Mouse (Mus musculus) frontal cortex, adult (tissue): ENCODE measurements around the gene Gm49322.

Experiments used
- ATAC-seq: cut with Nextera tagmentation; 2 replicates; pipeline ENCODE4 v1.9.2; 2017; ENCODE audit warnings: mild to moderate bottlenecking, moderate library complexity, mixed read lengths; ENCODE audit not compliant: low TSS enrichment

The Gm49322 gene

DNA sequence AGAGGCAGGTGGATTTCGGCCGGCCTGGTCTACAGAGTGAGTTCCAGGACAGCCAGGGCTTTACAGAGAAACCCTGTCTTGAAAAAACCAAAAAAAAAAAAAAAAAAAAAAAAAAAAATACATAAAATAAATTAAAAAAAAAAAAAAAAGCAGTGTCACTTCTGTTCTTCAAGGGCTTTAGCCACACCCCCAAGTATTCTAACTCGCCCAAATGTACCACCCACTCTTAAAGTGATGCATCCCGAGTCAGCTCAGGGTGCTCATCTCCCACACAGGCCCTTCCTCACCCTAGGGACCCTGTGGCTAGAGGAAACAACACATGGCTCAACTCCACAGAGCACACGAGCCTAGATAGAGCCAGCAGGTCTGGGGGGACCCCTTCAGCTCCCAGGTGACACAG, 22.8 kb upstream of the Gm49322 start:
- ATAC-seq: no peak

DNA sequence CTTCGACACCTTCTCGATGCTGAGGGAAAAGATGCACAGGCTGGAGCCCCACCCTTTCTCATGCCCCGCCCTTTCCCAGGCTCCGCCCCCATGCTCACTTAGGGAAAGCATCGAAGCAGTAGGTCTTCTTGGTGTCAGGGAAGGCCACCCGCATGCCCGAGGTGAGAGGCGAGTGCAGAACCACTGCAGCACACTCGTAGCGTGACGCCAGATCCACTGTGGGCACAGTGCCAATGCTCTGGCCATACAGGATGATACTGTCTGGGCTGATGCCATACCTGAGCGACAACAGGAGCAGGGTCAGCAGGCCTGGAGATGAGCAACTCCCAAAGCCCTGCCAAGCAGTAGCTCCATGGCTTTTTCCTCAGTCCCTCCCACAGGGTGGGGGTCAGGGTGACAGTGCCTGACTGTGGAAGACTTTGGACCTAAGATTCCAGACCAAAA, 21.8 kb upstream of the Gm49322 start:
- no peak for ATAC-seq

DNA sequence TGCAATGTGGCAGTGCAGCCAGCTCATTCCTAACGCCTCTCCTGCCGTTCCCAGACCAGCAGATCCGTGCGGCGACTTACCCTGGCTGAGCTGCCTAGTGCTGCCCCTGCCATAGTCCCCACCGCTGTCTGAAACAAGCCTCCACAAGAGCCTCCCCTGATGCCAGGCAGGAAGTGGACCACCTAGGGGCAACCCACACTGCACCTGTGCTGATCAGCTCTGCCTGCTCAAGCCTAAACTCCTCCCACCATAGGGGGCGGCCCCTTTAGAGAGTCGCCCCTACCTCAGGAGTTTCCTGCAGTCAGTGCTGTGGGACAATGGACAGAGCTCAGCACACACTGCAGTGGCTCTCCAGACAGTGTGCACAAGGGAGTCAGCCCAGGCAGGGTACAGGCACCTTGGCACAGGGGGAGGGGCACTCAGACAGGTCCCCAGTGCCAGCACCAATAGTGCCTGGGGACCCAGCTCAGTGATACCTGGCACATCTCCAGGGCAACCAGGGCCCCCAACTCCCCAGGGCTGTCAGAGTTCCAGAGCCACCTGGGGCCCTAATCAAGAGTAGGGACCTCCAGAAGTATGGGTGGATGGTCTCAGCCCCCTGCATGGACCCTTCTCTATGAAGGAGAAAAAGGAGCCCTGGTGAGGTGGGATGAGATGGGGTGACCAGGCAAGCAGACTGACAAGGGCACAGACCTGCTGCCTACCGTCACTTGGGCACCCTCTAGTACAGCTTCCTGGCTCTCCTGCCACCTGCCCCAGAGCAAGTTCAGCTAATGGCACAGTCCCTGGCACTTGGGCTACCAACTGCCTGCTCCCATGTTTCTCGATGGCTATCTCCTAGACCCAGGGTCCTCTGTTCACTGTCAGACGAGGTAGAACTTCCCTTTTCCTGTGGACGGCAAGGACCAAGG, 20.9 kb upstream of the Gm49322 start:
- ATAC-seq: no peak

DNA sequence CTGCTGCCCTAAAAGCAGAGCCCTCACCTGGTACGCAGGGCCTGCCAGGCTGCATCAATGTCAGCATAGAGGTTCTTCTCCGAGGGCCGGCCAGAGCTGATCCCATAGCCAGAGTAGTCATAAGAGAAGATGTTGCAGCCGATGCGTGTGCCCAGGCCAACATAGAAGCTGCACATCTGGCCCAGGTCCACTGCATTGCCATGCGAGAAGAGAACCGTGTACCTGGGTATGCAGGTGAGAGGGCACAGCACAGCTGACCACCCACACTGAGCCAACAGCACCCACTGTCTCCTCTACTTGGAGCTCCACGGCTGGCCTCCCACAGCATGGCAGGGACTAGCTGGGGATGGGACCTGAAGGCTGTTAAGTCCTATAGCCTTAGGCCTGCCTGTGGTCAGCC, 20.2 kb upstream of the Gm49322 start:
- no peak for ATAC-seq

DNA sequence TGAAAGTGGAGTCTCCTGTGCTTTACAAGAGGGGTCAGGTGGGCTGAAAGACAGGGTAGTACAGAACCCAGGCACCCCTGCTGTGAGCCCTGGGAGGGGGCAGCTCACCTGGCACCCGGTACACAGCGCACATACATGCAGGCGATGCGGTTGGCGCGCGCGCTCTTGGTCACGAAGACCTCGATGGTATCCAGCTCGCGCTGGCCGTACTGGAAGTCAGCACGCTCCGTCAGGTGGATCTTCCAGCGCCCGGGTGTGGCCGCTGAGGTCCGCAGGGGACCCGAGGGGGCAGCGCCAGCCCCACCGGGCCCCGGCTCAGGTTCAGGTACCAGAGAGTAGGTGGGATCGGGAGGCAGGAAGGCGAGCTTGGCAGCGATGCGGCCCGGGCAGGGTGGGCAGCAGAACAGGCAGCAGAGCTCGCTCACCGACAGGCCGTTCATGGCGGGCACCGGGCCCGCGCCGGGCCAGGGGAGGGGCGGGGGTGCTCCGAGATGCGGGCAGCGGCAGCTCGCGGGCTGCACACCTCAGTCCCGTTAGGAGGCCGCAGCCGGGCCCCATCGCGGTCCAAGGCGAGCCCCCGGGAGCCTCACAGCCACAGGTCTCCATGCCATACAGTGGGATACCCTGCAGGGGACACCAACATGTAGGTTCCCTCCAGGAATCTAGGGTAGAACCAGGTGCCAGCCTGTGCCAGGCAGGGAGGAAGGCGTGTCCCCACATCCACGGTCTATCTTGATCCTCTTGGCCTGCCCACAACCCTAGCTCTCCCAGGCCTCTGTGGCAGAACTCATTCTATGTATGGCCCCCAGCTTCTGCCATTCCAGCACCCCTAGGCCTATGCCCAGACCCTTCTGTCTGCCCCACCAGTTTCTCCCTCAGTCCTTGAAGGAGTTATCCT, 19.2 kb upstream of the Gm49322 start:
- no peak for ATAC-seq

DNA sequence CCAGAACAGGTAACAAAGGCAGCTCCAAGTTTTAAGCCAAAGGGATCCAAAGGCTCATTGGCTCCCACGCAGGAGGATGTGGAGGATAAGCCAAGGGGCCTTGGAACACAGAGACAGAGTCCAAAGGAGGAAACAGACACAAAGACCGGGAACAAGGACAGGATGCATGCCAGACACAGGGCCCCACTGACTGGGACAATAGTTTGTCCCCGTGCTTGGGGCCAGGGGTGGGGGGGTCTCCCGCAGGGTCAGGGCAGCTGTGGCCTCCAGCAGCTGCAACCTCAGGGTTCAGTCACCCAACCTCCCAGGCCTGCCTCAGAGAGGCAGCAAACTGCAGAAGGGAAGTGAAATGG, 18.5 kb upstream of the Gm49322 start:
- no peak for ATAC-seq

DNA sequence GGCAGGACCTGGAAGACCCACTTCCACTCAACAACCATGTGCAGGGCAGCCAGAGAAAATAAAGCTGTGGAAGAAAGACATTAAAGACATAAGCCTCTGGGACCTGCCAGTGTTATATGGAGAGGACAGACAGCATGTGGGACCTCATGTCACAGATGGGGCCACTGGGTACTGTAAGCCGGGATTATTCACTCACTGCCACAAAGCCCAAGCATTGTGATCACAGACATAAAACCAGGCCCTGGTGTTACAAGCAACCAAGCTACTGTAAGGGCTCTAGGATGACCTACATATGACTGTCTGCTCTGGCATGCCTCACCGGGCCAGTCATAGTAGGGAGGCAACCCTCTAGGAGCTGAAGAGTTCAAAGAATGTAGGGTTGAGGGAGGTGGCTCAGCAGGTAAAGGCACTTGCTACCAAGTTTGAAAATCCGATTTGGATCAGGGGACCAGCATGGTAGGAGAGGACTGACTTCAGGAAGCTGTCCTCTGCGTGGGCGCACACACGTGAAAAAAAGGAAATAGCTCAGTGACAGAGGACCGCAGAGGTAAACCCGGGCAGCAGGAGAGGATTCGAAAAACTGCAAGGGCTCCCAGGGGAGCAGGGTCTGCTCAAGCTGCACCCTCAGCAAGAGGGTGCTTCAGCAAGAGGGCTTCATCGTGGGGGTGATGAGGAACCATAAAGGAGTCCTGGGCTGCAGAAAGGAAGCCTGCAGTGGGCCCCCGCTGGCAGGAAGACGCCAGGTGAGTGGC, 16.5 kb upstream of the Gm49322 start:
- ATAC-seq: peak; percentile 5; the same call in 1 of the 2 replicates

DNA sequence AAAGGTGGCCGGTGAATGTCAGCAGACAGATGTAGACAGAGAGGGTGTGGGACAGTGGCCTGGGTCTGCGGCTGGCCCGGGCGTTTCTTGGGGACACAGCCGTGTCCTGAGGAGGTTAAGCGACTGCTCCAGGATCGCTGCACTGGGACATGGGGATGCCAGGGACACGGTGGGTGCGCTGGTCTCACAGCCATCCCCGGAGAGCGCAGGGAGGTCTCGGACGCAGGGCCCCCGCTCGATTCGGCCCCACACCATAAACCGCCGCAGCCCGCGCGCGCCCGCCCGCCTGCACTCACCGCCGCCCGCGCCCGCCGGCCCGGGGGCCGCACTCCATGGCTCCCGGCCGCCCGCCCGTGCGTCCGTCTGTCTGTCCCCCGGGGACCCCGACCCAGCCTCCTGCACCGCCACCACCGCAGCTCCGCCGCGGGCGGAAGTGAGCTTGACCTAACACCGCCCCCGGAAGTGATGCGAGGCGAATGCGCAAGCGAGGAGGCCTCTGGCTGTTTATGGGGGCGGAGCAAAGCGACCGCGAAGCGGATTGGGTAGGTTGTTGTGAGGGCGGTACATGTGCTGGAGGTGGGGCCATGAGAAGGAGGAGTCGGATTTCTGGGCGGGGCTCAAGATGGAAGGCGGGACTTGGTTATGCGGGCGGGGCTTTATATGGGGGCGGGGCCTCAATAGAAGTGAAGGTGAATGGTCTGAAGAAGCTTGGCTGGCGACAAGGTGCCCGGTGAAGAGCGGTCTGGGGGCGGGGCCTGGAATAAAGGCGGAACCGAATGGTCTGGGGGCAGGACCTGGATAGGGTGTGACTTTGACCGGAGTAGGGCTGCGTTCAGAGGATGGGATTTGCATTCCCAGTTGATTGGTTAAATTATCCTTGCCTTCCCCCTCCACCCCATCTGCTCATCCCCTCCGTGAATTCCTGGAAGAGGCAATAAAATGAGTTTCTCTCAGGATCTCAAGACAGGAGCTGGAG, 15.7 kb upstream of the Gm49322 start, which contains the start of gene Abhd17a:
TSS of gene Abhd17a (minus strand) at position 463 of the 976 bp plus-strand sequence.
- peak; percentile 92 for ATAC-seq

DNA sequence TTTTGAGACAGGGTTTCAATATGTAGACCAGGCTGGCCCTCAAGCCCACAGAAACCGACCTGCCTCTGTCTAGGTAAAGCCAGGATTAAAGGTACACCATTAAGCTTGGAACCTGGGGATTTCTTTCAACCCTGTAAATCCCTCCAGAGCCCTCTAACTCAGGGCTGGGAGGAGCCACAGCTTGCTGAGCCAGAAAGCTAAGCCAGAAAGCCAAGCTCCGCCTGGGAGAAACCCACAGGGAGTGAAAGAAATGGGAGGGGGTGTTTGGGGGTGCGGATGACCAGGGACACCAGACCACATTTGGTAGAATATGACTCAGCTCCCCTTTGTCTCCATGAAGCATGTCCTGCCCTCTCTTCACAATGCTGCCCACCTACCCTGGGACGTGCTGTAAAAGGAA, 9.5 kb upstream of the Gm49322 start:
- no peak for ATAC-seq

DNA sequence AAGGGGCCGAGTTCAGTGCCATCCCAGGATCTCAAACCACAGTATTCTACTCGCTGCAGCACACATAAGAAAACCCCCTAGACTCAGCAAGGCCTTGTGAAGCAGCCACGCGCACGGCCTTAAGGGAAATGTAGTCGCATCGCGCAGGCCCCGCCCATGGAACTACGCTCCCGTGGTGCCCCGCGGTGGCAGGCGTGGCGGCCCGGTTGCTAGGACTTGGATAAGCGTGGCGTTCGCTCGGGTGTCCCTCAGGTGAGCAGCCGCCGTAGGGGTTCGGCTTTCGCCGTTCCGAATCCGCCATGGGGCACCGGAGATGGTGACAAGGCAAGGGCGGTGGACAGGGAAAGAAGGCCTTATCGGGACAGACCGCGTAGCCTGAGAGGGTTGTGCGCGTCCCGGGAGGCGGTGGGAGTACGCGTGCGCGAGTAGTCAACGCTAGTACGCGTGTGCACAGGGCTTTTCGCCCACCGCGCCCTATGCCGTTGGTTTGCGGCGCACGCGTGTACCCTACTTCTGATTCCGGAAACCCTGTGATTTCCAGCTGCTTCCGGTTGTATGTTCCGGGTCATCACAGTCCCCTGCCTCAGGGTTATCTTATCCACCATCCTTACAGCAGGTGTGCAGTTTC, 3.0 kb upstream of the Gm49322 start, which contains the start of the genes Scamp4 and Adat3:
TSS of gene Scamp4 (plus strand) at position 175 of the 628 bp plus-strand sequence.
TSS of gene Adat3 (plus strand) at position 183 of the 628 bp plus-strand sequence.
- ATAC-seq: peak; percentile 93

DNA sequence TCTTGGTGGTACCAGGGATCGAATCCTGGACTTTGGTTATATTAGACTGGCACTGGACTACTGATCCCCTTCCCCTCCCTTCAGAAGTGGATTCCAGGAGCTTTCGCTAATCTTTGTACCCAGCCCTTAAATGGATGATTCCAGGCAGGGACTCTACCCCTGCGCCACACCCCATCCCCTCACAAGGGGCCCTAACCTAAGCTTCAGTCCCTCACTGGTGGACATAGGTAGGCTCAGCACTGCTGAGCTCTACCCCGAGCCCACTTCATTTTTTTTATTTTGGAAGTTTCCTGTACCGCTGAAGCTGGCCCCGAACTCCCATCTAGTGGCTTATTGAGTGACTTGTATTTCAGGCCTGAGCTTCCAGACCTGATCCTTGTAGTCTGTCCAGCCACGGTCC, 2.5 kb upstream of the Gm49322 start:
- ATAC-seq: no peak

DNA sequence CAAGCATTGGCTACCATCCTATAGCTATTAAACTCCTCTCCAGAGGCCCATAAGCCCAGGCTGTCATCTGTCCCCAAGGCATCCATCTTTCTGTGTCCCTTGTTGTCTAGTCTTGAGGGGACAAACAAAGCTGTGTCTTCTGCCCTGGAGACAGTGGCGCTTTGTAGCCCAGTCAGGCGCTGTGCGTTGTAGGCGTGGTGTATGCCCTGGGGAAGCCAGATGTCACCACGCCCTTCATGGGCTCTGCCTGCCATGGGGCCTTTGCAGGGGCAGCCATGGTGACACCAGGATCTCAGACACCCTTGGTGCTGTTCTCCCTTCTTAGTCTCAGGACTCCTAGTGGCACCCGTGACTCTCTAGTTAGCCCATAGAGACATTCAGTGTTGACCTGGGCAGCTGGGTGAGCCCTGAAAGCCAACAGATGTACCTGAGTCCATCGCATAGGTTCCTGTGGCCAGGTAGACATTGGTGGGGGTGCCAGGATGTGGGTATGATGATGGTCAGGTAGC, 1.8 kb upstream of the Gm49322 start:
- ATAC-seq: no peak

DNA sequence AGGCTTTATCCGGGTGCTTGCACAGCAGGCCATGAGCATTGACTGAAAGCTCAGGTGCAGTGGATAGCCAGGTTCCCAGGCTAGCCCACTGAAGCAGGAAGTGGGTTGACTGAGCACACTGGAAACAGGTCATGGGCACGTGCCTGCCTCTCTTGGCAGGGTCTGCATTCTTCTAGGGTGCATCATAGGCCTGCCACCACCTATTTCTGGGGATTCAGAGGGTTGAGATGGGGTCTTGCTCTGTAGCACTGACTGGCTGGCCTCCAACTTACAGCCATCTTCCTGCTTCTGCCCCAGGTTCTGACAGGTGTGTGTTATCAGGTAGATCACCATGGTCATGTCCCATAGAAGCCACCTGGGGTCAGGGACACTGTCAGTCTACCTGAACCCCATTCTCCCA, 833 bp upstream of the Gm49322 start:
- ATAC-seq: no peak

DNA sequence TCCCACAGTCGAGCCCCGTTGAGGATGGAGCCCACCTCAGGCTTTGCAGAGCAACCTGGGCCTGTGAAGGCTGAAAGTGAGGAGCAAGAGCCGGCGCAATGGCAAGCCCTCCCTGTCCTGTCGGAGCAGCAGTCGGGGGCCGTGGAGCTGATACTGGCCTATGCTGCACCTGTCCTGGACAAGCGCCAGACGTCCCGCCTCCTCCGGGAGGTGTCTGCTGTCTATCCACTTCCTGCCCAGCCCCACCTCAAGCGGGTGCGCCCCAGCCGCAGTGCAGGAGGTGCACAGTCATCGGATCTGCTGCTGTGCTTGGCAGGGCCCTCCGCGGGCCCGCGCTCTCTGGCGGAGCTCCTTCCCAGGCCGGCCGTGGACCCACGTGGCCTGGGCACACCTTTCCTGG, 485 bp downstream of the Gm49322 start:
- no peak for ATAC-seq

DNA sequence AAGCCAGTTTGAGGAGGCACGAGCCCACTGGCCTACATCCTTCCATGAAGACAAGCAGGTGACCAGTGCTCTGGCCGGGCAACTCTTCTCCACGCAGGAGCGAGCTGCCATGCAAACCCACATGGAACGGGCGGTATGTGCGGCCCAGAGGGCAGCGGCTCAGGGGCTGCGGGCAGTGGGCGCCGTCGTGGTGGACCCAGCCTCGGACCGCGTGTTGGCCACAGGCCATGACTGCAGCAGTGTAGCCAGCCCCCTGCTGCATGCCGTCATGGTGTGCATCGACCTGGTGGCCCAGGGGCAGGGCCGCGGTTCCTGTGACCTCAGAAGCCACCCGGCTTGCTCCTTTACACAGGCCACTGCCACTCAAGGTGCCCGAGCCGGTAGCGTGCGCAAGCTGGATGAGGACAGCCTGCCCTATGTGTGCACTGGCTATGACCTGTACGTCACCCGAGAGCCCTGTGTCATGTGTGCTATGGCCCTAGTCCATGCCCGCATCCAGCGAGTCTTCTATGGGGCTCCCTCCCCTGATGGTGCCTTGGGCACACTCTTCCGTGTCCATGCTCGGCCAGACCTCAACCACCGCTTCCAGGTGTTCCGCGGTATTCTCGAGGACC, 1.0 kb downstream of the Gm49322 start:
- no peak for ATAC-seq

DNA sequence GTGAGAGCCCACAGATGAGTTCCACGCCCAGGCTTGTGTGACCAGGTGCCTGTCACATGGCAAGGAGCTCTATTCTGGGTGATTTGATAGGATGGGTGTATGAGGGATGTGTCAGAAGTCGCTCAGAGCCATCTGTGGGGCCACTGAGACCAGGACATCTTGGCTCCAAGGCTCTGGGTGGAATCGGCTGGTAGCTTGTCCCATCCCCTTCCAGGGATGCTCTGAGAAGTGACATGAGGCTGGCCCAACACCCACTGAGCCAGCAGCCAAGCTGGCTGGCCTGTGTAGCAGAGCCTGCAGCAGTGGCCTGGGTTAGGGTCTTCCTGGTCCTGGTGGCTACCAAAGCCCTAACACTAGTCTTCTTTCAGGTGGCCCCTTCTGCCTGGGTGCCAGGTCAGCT, 2.6 kb downstream of the Gm49322 start:
- ATAC-seq: no peak

DNA sequence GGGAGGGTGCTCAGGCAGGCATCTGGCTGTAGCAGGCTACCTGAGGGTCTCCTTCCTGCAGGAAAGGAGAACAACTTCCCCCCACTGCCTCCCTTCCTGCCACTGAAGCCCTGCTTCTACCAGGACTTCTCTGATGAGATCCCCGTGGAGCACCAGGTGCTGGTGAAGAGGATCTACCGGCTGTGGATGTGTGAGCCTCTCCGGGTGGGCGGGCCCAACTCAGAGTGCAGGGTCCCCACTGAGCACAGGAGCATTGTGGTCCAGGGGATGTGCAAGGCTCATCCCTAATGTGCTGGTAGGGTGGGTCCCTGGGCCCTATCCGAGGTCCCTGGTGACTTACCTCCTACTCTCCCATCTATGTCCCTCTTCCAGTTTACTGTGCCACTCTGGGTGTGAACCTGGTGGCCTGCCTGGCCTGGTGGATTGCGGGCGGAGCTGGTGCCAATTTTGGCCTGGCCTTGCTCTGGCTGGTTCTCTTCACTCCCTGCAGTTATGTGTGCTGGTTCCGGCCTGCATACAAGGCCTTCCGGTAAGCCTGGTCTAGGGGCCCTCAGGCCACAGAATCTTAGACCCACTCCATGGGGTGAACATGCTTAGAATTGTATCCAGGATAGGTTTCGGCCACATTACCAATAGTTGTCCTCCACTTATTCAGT, 3.6 kb downstream of the Gm49322 start:
- no peak for ATAC-seq

DNA sequence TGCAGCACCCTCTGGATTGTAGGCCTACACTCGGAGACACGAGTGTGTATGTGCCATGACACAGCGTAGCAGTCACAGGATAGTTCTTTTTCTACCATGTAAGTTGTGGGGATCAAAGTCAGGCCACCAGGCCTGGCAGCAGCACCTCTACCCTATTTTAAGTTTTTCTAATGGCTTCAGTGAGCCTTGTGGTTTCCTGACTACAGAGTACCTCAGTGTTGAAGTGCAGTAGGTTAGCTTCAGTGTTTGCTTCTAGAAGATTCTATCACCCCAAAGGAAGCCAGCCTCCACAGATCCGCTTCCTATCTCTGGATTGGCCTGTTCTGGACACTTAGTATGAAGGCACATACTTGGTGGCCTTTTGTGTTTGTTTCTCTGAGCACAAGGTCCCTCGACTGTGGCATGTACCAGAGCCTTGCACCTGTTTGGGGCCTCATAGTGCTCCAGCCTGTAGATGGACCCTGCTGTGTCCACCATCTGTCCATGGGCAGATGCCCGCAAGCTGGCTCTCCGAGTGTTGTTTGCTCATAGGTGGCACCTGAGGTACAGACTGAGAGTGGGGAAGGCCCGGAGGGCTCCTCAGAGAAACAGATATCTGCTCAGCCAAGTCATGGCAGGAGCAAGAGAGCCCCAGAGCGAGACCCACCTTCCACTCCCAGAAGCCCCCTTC, 4.4 kb downstream of the Gm49322 start:
- ATAC-seq: no peak
